Mouse (Mus musculus) bone marrow, adult 2 months (tissue): ENCODE results near the gene Kdsr.

Experiments
- CTCF ChIP-seq: fragments of 200-500 bp; IDR thresholded peaks from 2 replicates; pipeline ENCODE4 v1.5.1; 2011; ENCODE audit warnings: low read length, control low read depth; ENCODE audit not compliant: control insufficient read depth, insufficient read depth
- POLR2A ChIP-seq: fragments of 200-500 bp; IDR thresholded peaks from 2 replicates; pipeline ENCODE4 v1.6.1; 2011; ENCODE audit warnings: low read depth, mild to moderate bottlenecking, control low read depth, low read length, borderline replicate concordance; ENCODE audit not compliant: control insufficient read depth

DNA sequence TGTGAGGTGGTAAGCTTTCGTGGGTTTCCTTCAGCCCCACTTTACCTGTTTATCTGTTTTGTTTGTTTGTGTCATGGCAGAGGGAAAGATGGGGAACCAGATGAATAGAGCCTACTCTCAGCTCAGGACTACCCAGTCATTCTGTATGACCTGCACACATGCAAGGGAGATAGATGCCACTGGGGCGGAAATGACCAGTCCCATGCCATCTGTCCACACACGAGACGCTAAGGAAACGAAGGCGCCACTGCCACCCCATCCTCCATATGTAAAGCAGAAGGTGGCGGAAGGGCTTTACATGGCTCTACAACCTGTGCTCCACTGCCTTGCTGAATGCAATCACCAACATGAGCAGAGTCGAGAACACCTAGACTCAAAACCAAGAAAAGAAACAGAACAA lies 23.3 kb downstream of the Kdsr start:
- TF ChIP-seq CTCF (no peak), POLR2A (no peak)
